Mouse (Mus musculus) hematopoietic stem cell, adult 5-6 weeks (primary cell): Measurements from ENCODE around the gene Syt16. TPM values are rescaled to one million over a fixed set of nuclear protein-coding genes. Genes with fewer than 3 reads are reported as not detected.
A peak's percentile ranks its signal among the peaks of the same experiment; 100 is the strongest.

ENCODE experiments used
- ATAC-seq, 2 experiments: fragments of 125-278 bp in 1 of 2; replicated peaks in 1 of 2; 2 replicates each; pipeline ENCODE4 v1.8.0; 2016 to 2017; ENCODE audit warnings: inconsistent platforms in 2 of 2, mild to moderate bottlenecking in 2 of 2, moderate number of reproducible peaks in 2 of 2, low read depth in 1 of 2, moderate TSS enrichment in 1 of 2; ENCODE audit not compliant: low FRiP score in 2 of 2, poor library complexity in 2 of 2, severe bottlenecking in 2 of 2, insufficient read depth in 1 of 2, low TSS enrichment in 1 of 2
- total RNA-seq: library from RNA; stranded (forward); fragments of 172-1452, 232-1000 nt; gene quantifications from 2 replicates; pipeline ENCODE4 v1.2.3, GENCODE M21; 2017

Gene Syt16
- total RNA-seq, result 0.31 TPM in 1 of 2 replicates, not detected in the other

DNA sequence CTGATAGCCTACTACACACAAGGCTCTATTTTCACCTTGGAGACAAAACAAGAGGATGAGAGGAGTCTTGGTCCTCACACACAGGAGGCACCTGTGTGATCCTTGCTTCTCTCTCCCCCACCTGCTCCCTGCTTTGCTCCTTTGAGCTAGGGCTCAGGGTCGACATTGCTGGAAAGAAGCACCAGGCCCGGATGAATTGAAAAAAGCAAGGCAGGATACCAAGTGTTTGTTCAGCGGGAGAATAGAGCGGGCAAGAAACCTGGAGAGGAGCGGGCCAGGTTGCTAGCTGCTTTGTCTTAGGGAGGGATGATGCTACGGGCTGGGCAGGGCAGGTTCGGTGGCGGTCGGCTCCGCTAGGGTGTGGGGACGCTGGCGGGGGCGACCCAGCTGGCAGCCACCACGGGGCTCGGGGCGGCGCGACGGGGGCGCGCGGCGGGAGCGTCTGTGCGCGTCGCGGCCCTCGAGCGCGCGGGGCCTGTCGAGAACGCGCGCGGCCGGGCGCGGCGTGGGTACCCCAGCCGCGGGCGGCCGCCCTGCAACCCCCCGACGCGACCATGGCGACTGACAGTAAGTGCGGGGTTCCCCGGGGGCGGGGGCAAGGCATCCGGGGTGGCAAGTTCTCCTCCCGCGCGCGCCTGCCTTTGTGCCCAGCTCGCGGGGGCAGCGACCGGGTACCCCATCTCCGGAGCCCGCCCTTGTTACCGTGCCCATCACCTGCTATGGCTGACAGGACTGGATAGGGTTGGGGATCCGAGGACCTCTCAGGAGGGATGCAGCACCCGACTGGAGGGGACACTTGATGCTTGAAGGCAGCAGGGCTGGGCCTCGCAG lies at the start of gene Syt16:
Syt16 (plus strand) TSS at position 365 of the 831 bp plus-strand sequence.
- 0 out of 4 replicates have a peak, but pooled peaks of 1 of the 2 experiments have one; percentile 36 for ATAC-seq

- ATAC-seq, result no peak
Measured at GRCm38 (mm10) chr12:73948415-73948814, 49.0 kb upstream of the Syt16 start.

- peak; percentile 19 to 59; a peak in 3 of 4 replicates for ATAC-seq
Measured at GRCm38 (mm10) chr12:73949318-73950058, 48.0 kb upstream of the Syt16 start.

- ATAC-seq, result peak; percentile 52 to 65
Measured at GRCm38 (mm10) chr12:73952879-73953278, 44.6 kb upstream of the Syt16 start.

GRCm38 (mm10) chr12:73953420-73954186 lies 43.9 kb upstream of the Syt16 start:
- peak; percentile 70 to 71 for ATAC-seq

- ATAC-seq, result no peak
Measured at GRCm38 (mm10) chr12:73954785-73955184, 42.7 kb upstream of the Syt16 start.

DNA sequence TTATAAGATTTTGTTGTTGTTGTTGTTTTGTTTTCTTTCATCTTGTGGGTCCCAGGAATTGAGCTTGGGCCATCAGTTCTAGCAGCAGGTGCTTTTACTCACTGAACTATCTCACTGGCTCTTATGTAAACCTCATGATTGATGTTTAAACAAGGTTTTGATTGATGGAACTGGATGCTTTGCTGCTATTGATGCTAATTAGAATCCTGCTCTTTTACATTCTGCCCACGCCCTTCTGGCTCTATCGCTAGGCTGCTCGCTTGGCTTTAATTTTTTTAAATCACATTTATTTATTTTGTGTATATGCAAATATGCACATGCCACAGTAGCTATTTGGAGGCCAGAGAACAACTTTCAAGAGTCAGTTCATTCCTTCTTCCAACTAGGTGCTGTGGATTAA lies 39.8 kb upstream of the Syt16 start:
- ATAC-seq, result no peak

- ATAC-seq, result no peak
Measured at GRCm38 (mm10) chr12:73958830-73959229, 38.6 kb upstream of the Syt16 start.

DNA sequence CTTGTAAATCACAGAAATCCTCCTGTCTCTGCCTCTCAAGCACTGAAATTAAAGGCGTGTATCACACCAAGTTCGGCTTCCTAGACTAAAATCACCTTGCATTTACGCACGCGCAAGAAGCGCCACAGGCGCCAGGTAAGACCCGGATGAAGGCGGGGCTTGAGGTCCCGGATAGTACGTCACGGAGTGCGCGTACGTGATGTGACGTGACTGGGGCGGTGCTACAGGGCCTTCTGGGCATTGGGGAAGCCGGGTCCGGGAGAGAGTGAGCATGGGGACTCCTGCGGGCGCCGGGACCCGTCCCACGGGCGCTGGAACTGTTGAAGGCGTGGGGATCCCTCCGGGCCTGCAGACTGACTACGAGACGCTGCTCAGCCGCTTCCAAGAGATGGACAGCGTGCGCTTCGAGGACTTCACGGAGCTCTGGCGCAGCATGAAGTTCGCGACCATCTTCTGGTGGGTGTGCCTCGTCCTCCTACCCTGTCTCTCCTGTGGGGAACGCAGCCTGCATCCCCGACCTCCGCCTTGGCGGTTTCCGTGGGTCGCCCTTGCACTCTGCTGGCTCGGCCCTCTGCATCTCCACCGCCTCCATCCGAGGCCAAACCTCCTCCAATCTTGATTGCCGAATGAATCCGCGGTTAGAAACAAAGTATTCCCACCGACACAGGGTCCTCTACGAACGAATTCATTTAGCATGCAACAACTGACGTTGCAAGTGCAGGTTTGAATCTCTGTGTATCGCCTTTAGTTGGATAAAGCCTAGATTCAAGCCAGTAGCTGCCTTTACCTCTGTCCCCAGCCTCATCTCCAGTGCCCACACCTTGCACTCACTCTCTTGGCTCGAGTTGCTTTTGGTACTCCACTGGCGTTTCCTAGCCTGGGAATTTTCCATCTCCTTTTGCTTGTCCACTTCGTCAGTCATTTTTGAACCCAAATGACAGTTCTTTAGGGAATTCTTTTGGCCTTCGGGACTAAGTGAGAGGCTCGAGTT lies 32.9 kb upstream of the Syt16 start, which contains the start of gene Snapc1:
Snapc1 (plus strand) TSS at position 191 of the 991 bp plus-strand sequence.
- ATAC-seq, result peak; percentile 99 to 100

- no peak for ATAC-seq
Measured at GRCm38 (mm10) chr12:73969142-73969541, 28.3 kb upstream of the Syt16 start.

- no peak for ATAC-seq
Measured at GRCm38 (mm10) chr12:73974584-73974983, 22.9 kb upstream of the Syt16 start.

DNA sequence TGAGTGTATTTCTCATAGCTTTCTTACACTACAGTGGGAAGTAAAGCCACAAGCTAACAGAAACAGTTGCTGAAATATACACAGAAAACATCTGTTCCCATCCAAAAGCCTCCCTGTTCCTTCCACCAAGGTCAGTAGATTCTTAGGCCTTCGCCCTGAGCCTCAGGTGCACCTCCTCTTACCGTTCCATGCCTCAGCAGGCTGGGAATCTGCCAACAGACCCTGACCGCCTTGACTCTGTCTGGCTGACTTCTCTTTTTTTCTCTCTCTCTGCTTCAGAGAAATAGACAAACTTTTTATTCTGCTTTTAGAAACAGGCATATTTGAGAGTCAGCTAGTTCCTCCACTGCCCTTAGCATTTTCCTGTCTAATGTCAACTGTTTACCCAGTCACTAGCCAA lies 19.3 kb upstream of the Syt16 start:
- ATAC-seq, result peak; percentile 48 to 80

GRCm38 (mm10) chr12:73979667-73980066 lies 17.8 kb upstream of the Syt16 start:
- ATAC-seq, result no peak

DNA sequence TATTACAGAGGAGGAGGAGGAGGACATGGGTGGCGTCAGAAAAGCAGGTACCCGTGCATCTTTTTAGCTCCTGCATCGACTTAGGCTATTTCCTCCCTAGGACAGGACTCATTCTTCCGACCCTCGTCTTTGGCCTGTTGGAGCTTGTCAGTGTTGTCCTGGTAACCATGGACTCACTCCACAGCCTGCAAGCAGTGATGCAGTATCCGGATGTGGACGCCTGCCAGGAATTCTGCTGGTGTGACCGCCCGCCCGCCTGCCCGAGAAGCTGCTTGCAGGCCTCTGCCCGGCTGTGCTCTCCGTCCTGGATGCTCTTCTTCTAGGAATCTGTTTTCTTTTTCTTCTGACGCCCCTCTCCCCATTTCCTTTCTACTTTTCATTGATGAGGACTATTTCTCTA lies 14.9 kb upstream of the Syt16 start:
- no peak for ATAC-seq

- no peak for ATAC-seq
Measured at GRCm38 (mm10) chr12:73986299-73986698, 11.2 kb upstream of the Syt16 start.

DNA sequence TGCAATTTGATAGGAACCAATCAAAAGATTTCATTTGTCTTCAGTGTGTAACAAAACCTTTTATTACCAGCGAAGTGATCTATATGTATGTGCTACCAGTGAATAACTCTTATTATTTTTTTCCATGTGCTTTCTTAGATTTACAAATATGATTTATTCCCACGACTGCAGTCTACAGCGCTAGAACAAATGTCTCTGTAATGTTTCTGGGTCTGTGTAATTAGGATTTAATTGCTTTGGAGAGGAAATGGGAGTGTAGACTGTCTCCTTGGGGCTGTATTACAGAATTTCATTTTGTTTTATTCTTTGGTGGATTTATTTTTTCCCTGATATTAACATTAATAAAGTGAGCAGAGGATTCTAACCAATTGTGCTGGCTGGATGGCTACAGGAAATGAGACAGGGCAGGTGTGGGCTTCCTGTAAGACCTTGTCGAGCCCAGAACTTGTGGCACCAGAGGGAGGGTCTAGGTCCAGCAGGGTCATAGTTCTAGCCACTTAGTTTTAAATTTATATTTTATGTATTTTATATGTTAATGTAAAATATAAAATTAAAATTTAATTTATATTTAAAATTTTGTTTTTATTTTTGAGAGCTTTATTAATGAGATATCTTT lies 9.0 kb upstream of the Syt16 start:
- no peak for ATAC-seq
